Mouse (Mus musculus): ENCODE data around the gene Gabrg2. TPM values are rescaled to one million over a fixed set of nuclear protein-coding genes. Genes with fewer than 3 reads are reported as not detected.

Gene Gabrg2
- polyA plus RNA-seq (2012) = not detected in 2 replicates

DNA sequence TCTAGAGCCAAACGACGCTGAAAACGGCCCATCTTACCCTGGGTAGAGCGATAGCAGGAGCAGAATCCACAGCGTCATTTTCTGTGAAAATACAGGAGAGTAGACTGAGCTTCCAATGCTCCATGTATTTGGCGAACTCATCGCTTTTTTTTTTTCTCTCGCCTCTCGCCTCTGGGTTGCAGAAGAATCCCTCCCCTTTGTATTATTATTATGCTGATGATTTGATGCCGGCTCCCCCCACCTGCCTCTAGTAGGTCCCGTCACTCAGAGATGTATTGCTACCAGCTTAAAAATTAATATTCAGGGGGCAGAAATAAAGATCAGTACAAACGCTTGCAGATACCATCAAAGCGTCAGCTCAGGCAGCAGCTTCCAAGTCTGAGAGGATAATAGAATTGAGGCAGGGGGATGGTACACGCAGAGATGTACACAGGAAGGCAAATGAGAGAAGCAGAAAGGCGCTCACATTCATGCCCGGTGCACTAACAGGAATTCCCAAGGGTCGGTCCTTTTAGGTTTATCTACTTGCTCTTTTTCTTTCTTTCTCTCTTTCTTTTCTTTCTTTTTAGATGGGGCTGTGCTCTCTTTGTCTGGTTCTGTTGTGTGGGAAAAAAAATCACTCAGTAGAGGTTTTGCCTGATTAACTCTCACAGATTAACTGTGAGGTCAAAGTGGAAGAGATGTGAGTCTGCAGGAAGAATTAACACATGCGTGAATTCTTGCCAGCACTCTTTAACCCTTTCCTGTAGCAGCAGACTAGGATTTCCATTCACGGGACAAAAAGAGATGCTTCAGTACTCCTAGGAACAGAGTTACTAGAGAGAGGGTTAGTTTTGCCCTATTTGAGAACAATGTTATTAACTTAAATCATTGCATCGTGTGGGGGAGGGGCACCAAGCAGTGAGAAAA, at the start of gene Gabrg2:
TSS of gene Gabrg2 (minus strand) at position 668 of the 909 bp plus-strand sequence.
- H3K36me3 ChIP-seq (ENCODE audit: control insufficient read depth) = no peaks in the 10 kb centered on the region
- no peak within 1 kb of the TSS for H3K4me3 ChIP-seq (replicated peaks)
- H3K9me3 ChIP-seq (ENCODE audit: control insufficient read depth, low read length) = no peaks in the 10 kb centered on the region
- TF ChIP-seq GATA1 (IDR thresholded peaks at IDR 0.05; ENCODE audit: low read length) (no peak), TAL1 (IDR thresholded peaks at IDR 0.05; ENCODE audit: low read length) (no peak)
- no peaks in the 10 kb centered on the region for H3K27me3 ChIP-seq (ENCODE audit: control insufficient read depth)
- no peaks in the 10 kb centered on the region for H3K4me1 ChIP-seq (ENCODE audit: control insufficient read depth)

DNA sequence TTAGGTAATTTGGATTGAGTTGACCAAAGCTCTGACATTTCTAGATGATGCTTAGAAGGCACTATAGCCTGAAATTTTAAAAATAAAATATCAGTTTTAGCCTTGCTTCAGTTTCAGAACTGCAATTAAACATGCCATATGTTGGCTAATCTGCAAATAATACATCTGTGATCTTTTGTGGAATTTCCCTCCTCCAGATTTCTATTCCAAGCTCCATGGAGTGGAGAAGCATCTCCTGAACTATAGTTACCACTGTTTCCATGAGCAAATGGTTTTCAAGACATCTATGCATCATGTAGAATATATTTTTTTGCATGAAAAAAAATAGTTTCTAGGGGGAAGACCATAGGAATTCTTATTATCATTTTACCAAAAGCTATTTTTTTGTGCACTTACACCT, 47.5 kb upstream of the Gabrg2 start:
- TF ChIP-seq GATA1 (IDR thresholded peaks at IDR 0.05; ENCODE audit: low read length) = no peak
- no peak for TF ChIP-seq TAL1 (IDR thresholded peaks at IDR 0.05; ENCODE audit: low read length)
- no peaks in the 10 kb centered on the region for H3K27me3 ChIP-seq (ENCODE audit: control insufficient read depth)
- no peaks in the 10 kb centered on the region for H3K9me3 ChIP-seq (ENCODE audit: control insufficient read depth, low read length)
- H3K4me1 ChIP-seq (ENCODE audit: control insufficient read depth) = no peaks in the 10 kb centered on the region
- H3K36me3 ChIP-seq (ENCODE audit: control insufficient read depth) = no peaks in the 10 kb centered on the region
- no peak overlapping the region for H3K4me3 ChIP-seq (replicated peaks)

DNA sequence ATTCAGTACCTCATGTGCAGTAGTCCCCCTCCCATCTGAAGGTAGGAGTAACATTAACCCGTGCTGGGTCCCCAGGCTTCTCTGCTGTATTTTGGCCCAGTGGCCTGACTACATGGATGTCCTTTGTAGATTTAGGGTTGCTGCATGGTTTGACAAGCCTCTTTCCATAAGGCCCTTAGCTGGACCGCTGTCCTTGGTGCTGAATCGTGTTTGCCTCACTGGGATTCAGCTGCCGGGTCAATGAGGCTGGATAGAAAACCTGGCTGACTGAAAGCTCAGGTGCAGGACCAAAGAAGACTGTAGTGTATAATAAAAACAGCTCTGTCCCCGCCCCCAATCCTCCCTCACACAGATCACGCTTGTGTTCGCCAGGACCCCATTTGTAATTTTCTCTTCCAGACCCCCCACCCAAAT, 1.2 kb downstream of the Gabrg2 start:
- no peak overlapping the region for H3K4me3 ChIP-seq (replicated peaks)
- TF ChIP-seq TAL1 (IDR thresholded peaks at IDR 0.05; ENCODE audit: low read length) (no peak), GATA1 (IDR thresholded peaks at IDR 0.05; ENCODE audit: low read length) (no peak)
- H3K9me3 ChIP-seq (ENCODE audit: control insufficient read depth, low read length) = no peaks in the 10 kb centered on the region
- H3K27me3 ChIP-seq (ENCODE audit: control insufficient read depth) = no peaks in the 10 kb centered on the region
- H3K4me1 ChIP-seq (ENCODE audit: control insufficient read depth) = no peaks in the 10 kb centered on the region
- no peaks in the 10 kb centered on the region for H3K36me3 ChIP-seq (ENCODE audit: control insufficient read depth)

DNA sequence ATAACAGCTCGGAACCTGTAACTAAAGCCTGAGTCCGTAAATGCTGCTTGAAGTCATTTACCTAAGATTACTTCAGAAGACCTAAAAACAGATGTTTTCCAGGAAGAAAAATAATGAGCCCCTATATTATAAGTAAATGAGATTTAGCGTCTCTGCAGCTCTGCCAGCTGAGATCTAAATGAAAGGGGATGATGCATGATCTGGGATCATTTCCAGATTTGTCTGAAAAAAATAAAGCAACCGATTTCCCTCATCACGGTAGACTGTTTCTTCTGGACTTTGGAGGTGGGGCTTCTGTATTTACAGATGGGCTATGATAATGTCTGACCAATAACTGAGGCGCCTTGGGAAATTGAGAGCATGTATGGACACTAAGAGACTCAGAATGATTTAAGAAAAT, 20.5 kb downstream of the Gabrg2 start:
- Histone ChIP-seq H3K9me3 (ENCODE audit: control insufficient read depth, low read length) (no peaks in the 10 kb centered on the region), H3K27me3 (ENCODE audit: control insufficient read depth) (no peaks in the 10 kb centered on the region), H3K36me3 (ENCODE audit: control insufficient read depth) (no peaks in the 10 kb centered on the region), H3K4me3 (replicated peaks) (no peak overlapping the region), H3K4me1 (ENCODE audit: control insufficient read depth) (no peaks in the 10 kb centered on the region)
- TF ChIP-seq TAL1 (IDR thresholded peaks at IDR 0.05; ENCODE audit: low read length) = no peak
- TF ChIP-seq GATA1 (IDR thresholded peaks at IDR 0.05; ENCODE audit: low read length) = no peak

DNA sequence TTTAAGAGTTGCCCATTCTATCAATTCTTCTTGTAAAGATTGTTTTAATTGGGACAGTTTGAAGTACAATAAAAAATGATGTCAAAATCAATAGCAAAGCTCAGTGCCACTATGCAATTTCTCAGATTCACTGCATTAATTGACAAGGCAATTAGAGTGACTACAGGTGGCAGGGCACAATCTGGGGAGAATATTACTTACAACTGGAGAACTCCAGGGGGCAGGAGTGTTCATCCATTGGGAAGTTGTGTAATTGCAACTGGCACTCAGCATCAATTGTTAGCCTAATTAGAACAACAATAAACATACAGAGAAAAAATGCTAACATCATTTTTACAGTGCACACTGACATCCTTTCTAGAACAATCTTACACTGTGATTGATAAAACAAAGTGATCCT, 32.1 kb downstream of the Gabrg2 start:
- H3K36me3 ChIP-seq (ENCODE audit: control insufficient read depth) = no peaks in the 10 kb centered on the region
- H3K4me1 ChIP-seq (ENCODE audit: control insufficient read depth) = no peaks in the 10 kb centered on the region
- no peak for TF ChIP-seq TAL1 (IDR thresholded peaks at IDR 0.05; ENCODE audit: low read length)
- no peak for TF ChIP-seq GATA1 (IDR thresholded peaks at IDR 0.05; ENCODE audit: low read length)
- no peaks in the 10 kb centered on the region for H3K9me3 ChIP-seq (ENCODE audit: control insufficient read depth, low read length)
- H3K27me3 ChIP-seq (ENCODE audit: control insufficient read depth) = no peaks in the 10 kb centered on the region
- H3K4me3 ChIP-seq (replicated peaks) = no peak overlapping the region

DNA sequence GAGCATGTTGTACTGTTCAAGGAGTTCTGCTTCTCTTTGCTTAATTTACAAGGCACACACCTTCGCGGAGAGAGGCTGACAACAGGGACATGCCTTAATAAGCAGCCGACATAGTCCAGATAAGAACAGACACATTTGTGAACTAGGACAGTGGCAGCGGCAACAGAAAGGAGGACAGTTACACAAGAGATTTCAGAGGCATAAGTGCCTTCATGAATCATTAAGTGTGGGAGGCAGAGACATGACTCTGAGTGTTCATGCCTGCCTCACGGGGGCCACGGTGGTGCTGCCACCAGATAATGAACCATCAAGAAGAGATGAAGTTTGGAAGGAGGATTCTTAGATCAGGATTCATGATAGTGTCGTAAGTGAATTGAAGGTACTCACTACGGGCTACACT, 38.0 kb downstream of the Gabrg2 start:
- Histone ChIP-seq H3K9me3 (ENCODE audit: control insufficient read depth, low read length) (no peaks in the 10 kb centered on the region), H3K36me3 (ENCODE audit: control insufficient read depth) (no peaks in the 10 kb centered on the region), H3K4me1 (ENCODE audit: control insufficient read depth) (no peaks in the 10 kb centered on the region), H3K4me3 (replicated peaks) (no peak overlapping the region), H3K27me3 (ENCODE audit: control insufficient read depth) (no peaks in the 10 kb centered on the region)
- TF ChIP-seq GATA1 (IDR thresholded peaks at IDR 0.05; ENCODE audit: low read length) (no peak), TAL1 (IDR thresholded peaks at IDR 0.05; ENCODE audit: low read length) (no peak)

DNA sequence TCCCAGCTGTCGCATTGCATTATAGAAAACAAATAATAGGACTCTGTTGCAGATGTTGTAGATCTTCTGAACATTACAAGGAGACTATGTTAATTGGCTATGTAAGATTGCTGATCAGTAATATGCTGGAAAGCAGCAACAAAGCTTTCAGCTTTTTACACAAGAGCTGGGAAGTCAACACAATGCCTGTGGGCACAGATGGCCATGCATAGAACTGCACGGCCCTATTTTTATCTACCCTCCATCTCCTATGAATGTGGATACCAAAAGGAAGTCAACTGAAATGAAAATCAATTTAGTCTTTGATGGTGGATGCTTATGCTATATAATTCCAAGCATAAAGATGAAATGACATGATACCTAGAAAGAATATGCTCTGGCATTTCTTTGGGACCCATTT, 47.1 kb downstream of the Gabrg2 start:
- TF ChIP-seq GATA1 (IDR thresholded peaks at IDR 0.05; ENCODE audit: low read length) = no peak
- TF ChIP-seq TAL1 (IDR thresholded peaks at IDR 0.05; ENCODE audit: low read length) = no peak

DNA sequence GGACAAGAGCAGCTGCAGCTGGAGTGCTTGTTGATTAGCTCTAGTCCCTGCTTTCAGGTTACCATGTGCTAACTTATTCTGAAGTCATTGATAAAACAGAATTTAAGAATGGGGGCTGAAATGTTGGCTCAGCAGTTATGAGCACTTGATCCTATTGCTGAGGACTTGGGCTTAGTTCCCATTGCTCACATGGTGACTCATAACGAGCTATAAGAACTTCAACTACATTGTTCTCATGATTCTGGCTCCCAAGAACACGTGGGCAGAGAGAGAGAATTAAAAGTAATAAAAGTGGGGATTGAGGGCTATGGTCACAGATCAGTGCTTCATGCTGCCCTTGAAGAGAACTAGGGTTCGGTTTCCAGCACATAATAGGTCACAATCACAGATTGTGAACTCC, 48.8 kb downstream of the Gabrg2 start:
- Histone ChIP-seq H3K4me1 (ENCODE audit: control insufficient read depth) (no peaks in the 10 kb centered on the region), H3K27me3 (ENCODE audit: control insufficient read depth) (no peaks in the 10 kb centered on the region), H3K9me3 (ENCODE audit: control insufficient read depth, low read length) (no peaks in the 10 kb centered on the region), H3K36me3 (ENCODE audit: control insufficient read depth) (no peaks in the 10 kb centered on the region), H3K4me3 (replicated peaks) (no peak overlapping the region)
- TF ChIP-seq TAL1 (IDR thresholded peaks at IDR 0.05; ENCODE audit: low read length) = no peak
- no peak for TF ChIP-seq GATA1 (IDR thresholded peaks at IDR 0.05; ENCODE audit: low read length)

More for the DNA sequence above, 47.1 kb downstream of the Gabrg2 start:
- H3K27me3 ChIP-seq (ENCODE audit: control insufficient read depth) = no peaks in the 10 kb centered on the region
- H3K9me3 ChIP-seq (ENCODE audit: control insufficient read depth, low read length) = no peaks in the 10 kb centered on the region
- H3K4me3 ChIP-seq (replicated peaks) = no peak overlapping the region
- H3K36me3 ChIP-seq (ENCODE audit: control insufficient read depth) = no peaks in the 10 kb centered on the region
- no peaks in the 10 kb centered on the region for H3K4me1 ChIP-seq (ENCODE audit: control insufficient read depth)

DNA sequence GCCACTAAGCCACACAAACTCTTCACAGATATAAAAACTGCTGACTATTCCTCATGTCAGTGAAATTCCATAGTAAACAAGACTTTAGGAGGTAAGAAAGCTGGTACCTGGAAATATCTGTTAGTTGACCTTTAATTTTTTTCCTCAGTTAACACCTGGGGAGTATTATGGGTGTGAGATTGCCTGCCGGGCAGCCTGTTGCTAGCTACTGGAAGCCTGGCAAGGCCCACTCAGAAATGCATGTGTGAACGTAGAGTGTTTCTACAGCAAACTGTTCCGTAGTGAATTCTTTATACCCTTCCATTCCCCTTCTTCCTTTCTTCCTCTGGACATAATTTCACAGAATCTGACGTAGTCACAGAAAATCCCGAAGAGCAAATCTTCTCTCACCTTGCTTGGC, 55.2 kb downstream of the Gabrg2 start:
- Histone ChIP-seq H3K27me3 (ENCODE audit: control insufficient read depth) (no peaks in the 10 kb centered on the region), H3K4me1 (ENCODE audit: control insufficient read depth) (no peaks in the 10 kb centered on the region), H3K36me3 (ENCODE audit: control insufficient read depth) (no peaks in the 10 kb centered on the region), H3K4me3 (replicated peaks) (no peak overlapping the region), H3K9me3 (ENCODE audit: control insufficient read depth, low read length) (no peaks in the 10 kb centered on the region)
- TF ChIP-seq GATA1 (IDR thresholded peaks at IDR 0.05; ENCODE audit: low read length) = no peak
- no peak for TF ChIP-seq TAL1 (IDR thresholded peaks at IDR 0.05; ENCODE audit: low read length)
